Mouse (Mus musculus) forebrain, embryonic 16.5 days (tissue): ENCODE measurements around the gene Tbxas1. TPM values are rescaled to one million over a fixed set of nuclear protein-coding genes. Genes with fewer than 3 reads are reported as not detected.

ENCODE experiments used
- ATAC-seq: fragments of 200-750 bp; cut with Nextera tagmentation; 2 replicates; pipeline ENCODE4 v1.8.0; 2017; ENCODE audit warnings: mild to moderate bottlenecking, moderate library complexity
- H3K27ac ChIP-seq: fragments of 300-500 bp; sonication (generic); 2 replicates; pipeline ENCODE4 v1.5.1; 2014; ENCODE audit warnings: low read length, control low read depth
- H3K27me3 ChIP-seq: fragments of 300-500 bp; sonication (generic); replicated peaks from 2 replicates; pipeline ENCODE4 v1.6.1; 2014; ENCODE audit warnings: low read length; ENCODE audit not compliant: control insufficient read depth, insufficient read depth
- H3K36me3 ChIP-seq: fragments of 300-500 bp; sonication (generic); 2 replicates; pipeline ENCODE4 v1.6.1; 2014; ENCODE audit not compliant: control insufficient read depth, insufficient read depth
- H3K4me1 ChIP-seq: fragments of 300-500 bp; sonication (generic); replicated peaks from 2 replicates; pipeline ENCODE4 v1.6.1; 2014; ENCODE audit warnings: low read length; ENCODE audit not compliant: control insufficient read depth, insufficient read depth
- H3K4me2 ChIP-seq: fragments of 300-500 bp; sonication (generic); 2 replicates; pipeline ENCODE4 v1.6.1; 2014; ENCODE audit warnings: mild to moderate bottlenecking, low read length, control low read depth
- H3K4me3 ChIP-seq: fragments of 300-500 bp; sonication (generic); replicated peaks from 2 replicates; pipeline ENCODE4 v1.5.1; 2014; ENCODE audit warnings: mild to moderate bottlenecking, low read length, control low read depth
- H3K9ac ChIP-seq: fragments of 300-500 bp; sonication (generic); replicated peaks from 2 replicates; pipeline ENCODE4 v1.6.1; 2014; ENCODE audit warnings: low read depth, low read length, control low read depth
- H3K9me3 ChIP-seq: fragments of 300-500 bp; sonication (generic); 2 replicates; pipeline ENCODE4 v1.6.1; 2016; ENCODE audit warnings: low read length; ENCODE audit not compliant: control insufficient read depth
- WGBS: fragments of 180-500 bp; shearing (Covaris S2); extraction: QIAGEN DNeasy Blood & Tissue Kit; methylation state at CpG from one replicate; pipeline ENCODE4 v1.1.7; 2014; 5-methylcytosine and 5-hydroxymethylcytosine counted together
- polyA plus RNA-seq: library from polyadenylated mRNA; unstranded; fragments of >200 nt; fragmentation: Nextera tagmentation; extraction: Ambion mirVana; gene quantifications from 2 replicates; pipeline ENCODE4 v1.2.1, GENCODE M21; 2015

The Tbxas1 gene
- polyA plus RNA-seq, 1 experiment from 2014 or later: 1.1 TPM

GRCm38 (mm10) chr6:38921095-38921809 is 46.0 kb downstream of the Tbxas1 start:
- H3K4me1 ChIP-seq: peaks cover 7% of the 10 kb centered on the region
- no peak for ATAC-seq
- H3K9me3 ChIP-seq: no peaks in the 10 kb centered on the region
- H3K4me2 ChIP-seq: no peak overlapping the region
- H3K9ac ChIP-seq: no peak overlapping the region
- no peaks in the 10 kb centered on the region for H3K27me3 ChIP-seq
- no peaks in the 10 kb centered on the region for H3K36me3 ChIP-seq
- H3K27ac ChIP-seq: no peak overlapping the region
- WGBS: 84% methylated on average over 17 of the region's 17 CpGs
- H3K4me3 ChIP-seq: no peak overlapping the region

- Histone ChIP-seq H3K4me2 (no peak overlapping the region), H3K4me3 (no peak overlapping the region), H3K36me3 (no peaks in the 10 kb centered on the region), H3K9me3 (no peaks in the 10 kb centered on the region), H3K27ac (no peak overlapping the region), H3K4me1 (peaks cover 7% of the 10 kb centered on the region), H3K27me3 (no peaks in the 10 kb centered on the region), H3K9ac (no peak overlapping the region)
- no peak for ATAC-seq
- 92% methylated on average over 8 of the region's 8 CpGs for WGBS
Measured at GRCm38 (mm10) chr6:38921810-38922116, 46.6 kb downstream of the Tbxas1 start.

- H3K9ac ChIP-seq: no peak overlapping the region
- H3K4me2 ChIP-seq: no peak overlapping the region
- no peak overlapping the region for H3K27ac ChIP-seq
- H3K36me3 ChIP-seq: no peaks in the 10 kb centered on the region
- H3K9me3 ChIP-seq: no peaks in the 10 kb centered on the region
- 12% methylated on average over 2 of the region's 2 CpGs for WGBS
- ATAC-seq: 0 out of 2 replicates have a peak, but pooled peaks have one; percentile 33
- no peaks in the 10 kb centered on the region for H3K27me3 ChIP-seq
- no peak overlapping the region for H3K4me3 ChIP-seq
- H3K4me1 ChIP-seq: peaks cover 7% of the 10 kb centered on the region
Measured at GRCm38 (mm10) chr6:38922517-38922916, 47.3 kb downstream of the Tbxas1 start.

DNA sequence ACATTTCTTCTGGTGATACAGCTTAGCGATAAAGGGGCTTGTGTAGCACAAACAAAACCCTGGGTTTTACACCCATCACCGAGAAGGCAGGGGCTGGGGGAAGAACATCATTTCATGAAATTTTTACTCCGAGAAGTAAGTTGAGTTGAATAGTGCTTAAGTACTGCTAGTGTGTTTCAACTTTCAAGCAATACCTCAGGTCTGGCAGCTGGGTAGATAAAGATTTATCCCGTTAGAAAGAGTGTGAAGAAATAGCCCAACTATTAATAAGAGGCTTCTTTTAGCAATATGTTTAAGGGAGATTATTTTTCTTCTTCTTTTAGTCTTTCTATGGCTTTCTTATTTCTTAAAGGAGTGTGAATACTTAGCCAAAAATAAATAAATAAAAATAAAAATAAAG is 48.2 kb downstream of the Tbxas1 start:
- 89% methylated on average over 4 of the region's 4 CpGs for WGBS
- Histone ChIP-seq H3K27ac (no peak overlapping the region), H3K36me3 (no peaks in the 10 kb centered on the region)

DNA sequence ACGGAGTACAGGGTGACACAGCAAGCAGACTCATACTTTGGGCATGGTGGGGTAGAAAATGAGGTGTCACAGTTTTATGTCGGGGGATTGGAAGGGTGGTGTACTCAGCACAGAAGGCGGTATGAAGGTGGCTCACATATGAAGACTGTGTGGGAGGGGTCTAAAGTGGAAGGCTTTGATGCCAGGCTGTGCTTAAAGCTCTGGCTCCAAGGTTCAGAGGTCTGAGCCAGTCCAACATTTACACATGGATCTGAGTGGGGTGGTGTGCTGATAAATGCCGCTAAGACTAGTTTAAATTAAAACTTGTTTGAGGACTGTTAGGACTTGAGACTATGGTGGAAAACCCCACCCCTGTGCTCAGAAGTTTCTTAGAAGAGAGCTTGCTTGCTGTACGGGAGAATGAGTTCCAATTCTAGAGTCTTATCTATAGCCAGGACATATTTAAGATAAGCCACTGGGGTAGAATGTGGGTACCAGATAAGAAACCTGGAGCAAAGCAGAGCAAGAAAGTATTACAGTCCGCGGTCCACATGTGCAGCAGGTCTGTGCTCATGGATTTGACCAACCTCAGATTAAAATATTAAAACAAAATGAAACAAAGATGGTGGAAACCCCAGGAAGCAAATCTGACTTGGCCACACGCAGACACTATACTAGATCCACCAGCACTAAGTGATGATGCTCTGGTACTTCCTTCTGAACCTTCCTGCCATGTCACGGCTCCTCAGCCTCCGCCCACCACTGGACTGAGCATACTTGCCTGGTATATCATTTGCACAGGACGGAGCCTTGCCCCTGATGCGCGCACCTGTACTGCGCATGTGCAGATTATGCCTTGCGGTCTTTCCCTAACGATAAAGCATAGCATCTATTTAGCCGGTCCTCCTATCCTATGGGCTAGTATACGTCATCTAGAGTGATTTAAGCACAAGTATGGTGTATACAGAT is 48.9 kb downstream of the Tbxas1 start:
- Histone ChIP-seq H3K36me3 (no peaks in the 10 kb centered on the region), H3K4me2 (no peak overlapping the region), H3K9me3 (no peaks in the 10 kb centered on the region), H3K27me3 (no peaks in the 10 kb centered on the region), H3K27ac (no peak overlapping the region), H3K9ac (no peak overlapping the region), H3K4me1 (peaks cover 7% of the 10 kb centered on the region), H3K4me3 (no peak overlapping the region)
- 94% methylated on average over 18 of the region's 18 CpGs for WGBS
- no peak for ATAC-seq

More for the DNA sequence above, 48.2 kb downstream of the Tbxas1 start:
- no peak overlapping the region for H3K9ac ChIP-seq
- ATAC-seq: no peak
- H3K9me3 ChIP-seq: no peaks in the 10 kb centered on the region
- no peak overlapping the region for H3K4me3 ChIP-seq
- H3K4me1 ChIP-seq: peaks cover 7% of the 10 kb centered on the region
- no peaks in the 10 kb centered on the region for H3K27me3 ChIP-seq
- H3K4me2 ChIP-seq: no peak overlapping the region

DNA sequence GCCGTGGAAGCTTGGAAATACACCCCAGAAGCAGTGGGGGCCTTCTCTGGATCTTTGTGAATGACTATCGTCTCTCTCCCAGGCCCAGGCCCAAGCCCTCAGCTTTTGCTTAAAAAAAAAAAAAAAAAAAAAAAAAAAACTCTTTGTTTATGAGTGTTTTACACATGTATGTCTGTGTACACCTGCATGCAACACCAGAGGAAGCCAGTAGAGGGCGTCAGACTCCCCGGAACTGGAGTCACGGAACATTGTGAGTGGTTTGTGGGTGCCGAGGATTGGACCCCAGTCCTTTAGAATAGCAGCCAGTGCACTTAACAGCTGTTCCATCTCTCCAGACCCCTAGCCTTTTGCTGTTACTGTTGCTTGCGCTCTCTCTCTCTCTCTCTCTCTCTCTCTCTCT is 50.5 kb downstream of the Tbxas1 start:
- H3K27me3 ChIP-seq: no peaks in the 10 kb centered on the region
- no peak overlapping the region for H3K4me3 ChIP-seq
- H3K36me3 ChIP-seq: no peaks in the 10 kb centered on the region
- H3K9ac ChIP-seq: no peak overlapping the region
- ATAC-seq: no peak
- H3K9me3 ChIP-seq: no peaks in the 10 kb centered on the region
- H3K4me2 ChIP-seq: peak overlapping the region; percentile 24
- H3K27ac ChIP-seq: no peak overlapping the region
- WGBS: 54% methylated on average over 7 of the region's 7 CpGs
- H3K4me1 ChIP-seq: peaks cover 7% of the 10 kb centered on the region

GRCm38 (mm10) chr6:38926135-38926962 is 51.1 kb downstream of the Tbxas1 start:
- peaks cover 7% of the 10 kb centered on the region for H3K4me1 ChIP-seq
- no peak overlapping the region for H3K4me3 ChIP-seq
- H3K27me3 ChIP-seq: no peaks in the 10 kb centered on the region
- no peaks in the 10 kb centered on the region for H3K9me3 ChIP-seq
- peak overlapping the region; percentile 24 for H3K4me2 ChIP-seq
- ATAC-seq: peak; percentile 50; the same call in 1 of the 2 replicates
- 60% methylated on average over 28 of the region's 28 CpGs for WGBS
- no peak overlapping the region for H3K27ac ChIP-seq
- no peak overlapping the region for H3K9ac ChIP-seq
- H3K36me3 ChIP-seq: no peaks in the 10 kb centered on the region

DNA sequence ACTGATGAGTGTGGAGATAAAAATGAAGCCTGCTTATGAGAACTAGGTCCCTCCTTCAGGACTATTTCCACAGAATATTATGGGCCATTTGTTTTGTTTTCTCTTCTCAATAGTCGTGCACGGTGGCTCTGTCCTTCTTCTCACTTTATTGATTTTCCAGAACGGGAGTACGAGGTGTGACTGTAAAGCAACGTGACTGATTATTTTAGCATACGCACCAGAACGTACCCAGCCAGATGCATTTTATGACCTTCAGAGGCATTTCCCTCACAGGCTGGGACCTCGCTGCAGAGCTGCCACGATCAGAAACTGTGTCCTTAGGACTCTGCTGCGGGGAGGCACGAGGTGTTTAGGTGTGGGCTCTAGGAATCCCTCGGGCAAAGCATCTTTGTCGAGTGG is 51.8 kb downstream of the Tbxas1 start:
- Histone ChIP-seq H3K4me2 (no peak overlapping the region), H3K27me3 (no peaks in the 10 kb centered on the region), H3K27ac (no peak overlapping the region), H3K4me1 (peaks cover 7% of the 10 kb centered on the region), H3K4me3 (no peak overlapping the region), H3K36me3 (no peaks in the 10 kb centered on the region), H3K9me3 (no peaks in the 10 kb centered on the region), H3K9ac (no peak overlapping the region)
- ATAC-seq: no peak
- 75% methylated on average over 13 of the region's 13 CpGs for WGBS

DNA sequence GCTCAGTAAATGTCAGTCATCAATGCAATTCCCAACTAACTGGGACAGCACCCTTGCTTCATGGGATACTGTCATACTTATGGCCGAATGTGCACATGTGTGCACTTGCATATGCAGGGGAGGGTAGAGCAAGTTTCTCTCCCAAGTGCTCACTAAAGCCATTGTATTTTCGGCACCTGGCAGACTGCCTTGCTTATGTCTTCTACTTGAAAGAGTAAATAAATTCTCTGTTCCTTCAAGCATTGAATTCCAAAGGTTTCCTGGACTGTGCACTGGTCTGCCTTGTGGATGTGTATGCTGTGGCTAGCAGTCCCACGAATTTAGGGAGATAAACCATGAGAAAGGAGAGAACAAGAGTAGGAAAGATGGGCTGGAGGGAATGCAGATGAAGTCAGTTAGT is 53.3 kb downstream of the Tbxas1 start:
- no peaks in the 10 kb centered on the region for H3K4me1 ChIP-seq
- H3K9ac ChIP-seq: no peak overlapping the region
- no peak for ATAC-seq
- H3K4me3 ChIP-seq: no peak overlapping the region
- H3K27ac ChIP-seq: no peak overlapping the region
- H3K36me3 ChIP-seq: no peaks in the 10 kb centered on the region
- H3K9me3 ChIP-seq: peaks cover 2% of the 10 kb centered on the region; the same call in 1 of the 2 replicates
- 77% methylated on average over 3 of the region's 3 CpGs for WGBS
- no peak overlapping the region for H3K4me2 ChIP-seq
- no peaks in the 10 kb centered on the region for H3K27me3 ChIP-seq
